Mouse (Mus musculus): ENCODE measurements around the gene Tnfaip3. TPM values are rescaled to one million over a fixed set of nuclear protein-coding genes. Genes with fewer than 3 reads are reported as not detected.

Gene Tnfaip3
- polyA plus RNA-seq, 1 experiment: 2.8 TPM

DNA sequence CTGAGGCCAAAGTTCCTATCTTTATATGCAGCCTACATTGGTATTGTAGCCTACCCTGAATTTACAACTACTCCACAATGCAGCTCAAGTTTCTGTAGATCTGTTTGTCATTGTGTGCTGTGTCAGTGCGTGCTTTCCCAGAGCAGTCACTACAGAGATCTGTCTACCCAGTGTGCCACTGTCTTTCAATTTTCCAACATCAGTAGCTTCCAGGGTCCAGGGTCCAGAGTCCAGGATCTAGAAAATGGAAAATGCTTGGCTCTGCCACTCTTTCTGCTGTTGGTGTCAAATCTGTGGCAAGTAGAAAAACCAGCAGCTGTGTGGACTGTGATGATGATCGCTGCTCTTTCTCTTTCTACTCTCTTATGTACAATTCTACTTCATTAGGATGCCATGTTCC lies 24.7 kb upstream of the Tnfaip3 start:
- DNase-seq (ENCODE audit: low read depth): no peak
- no peak for TF ChIP-seq CTCF (IDR thresholded peaks at IDR 0.05; ENCODE audit: borderline replicate concordance, extremely low read depth, insufficient read depth, insufficient read length)
- TF ChIP-seq POLR2A (IDR thresholded peaks at IDR 0.05; ENCODE audit: borderline replicate concordance, extremely low read depth, insufficient read depth, insufficient read length, poor library complexity, severe bottlenecking): no peak

DNA sequence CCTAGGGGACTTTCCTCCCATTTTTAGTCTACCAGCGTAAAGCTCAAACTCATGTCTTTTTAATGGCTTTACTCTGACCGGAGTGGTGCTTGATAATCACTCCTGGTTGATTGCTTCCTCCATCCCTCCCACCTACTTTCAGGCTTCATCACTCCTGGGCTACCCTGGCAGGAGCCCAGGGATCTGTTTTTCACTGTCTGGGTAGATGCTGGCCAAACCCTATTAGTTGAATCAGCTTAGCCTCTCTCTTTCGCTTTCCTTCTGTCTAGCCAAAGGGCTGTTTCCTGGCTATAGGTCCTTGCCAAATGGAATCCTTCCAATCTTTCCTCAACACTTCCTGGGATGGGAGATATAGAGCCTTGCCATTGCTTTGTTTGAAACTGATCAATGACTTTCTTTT lies 19.3 kb upstream of the Tnfaip3 start:
- TF ChIP-seq POLR2A (IDR thresholded peaks at IDR 0.05; ENCODE audit: borderline replicate concordance, extremely low read depth, insufficient read depth, insufficient read length, poor library complexity, severe bottlenecking): no peak
- no peak for TF ChIP-seq CTCF (IDR thresholded peaks at IDR 0.05; ENCODE audit: borderline replicate concordance, extremely low read depth, insufficient read depth, insufficient read length)
- peak; percentile 71 for DNase-seq (ENCODE audit: low read depth)

DNA sequence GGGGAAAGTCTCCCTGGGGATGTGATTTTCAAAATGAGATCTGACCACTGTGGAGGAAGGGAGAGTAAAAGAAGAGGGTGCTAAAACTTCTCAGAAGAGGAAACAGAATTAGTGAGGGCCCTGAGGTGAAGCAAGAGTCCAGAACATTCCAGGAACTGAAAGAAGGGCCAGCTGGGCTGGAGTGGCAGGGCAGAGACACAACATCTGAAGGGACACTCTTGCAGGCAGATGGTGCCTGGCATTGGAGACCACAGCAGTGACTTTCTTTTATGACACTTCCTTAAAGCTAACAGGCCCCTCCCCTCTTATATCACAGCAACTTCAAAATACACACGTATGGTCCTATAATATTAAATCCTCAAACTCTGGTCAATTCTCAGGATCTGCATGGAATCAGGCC lies 18.2 kb upstream of the Tnfaip3 start:
- no peak for DNase-seq (ENCODE audit: low read depth)
- TF ChIP-seq POLR2A (IDR thresholded peaks at IDR 0.05; ENCODE audit: borderline replicate concordance, extremely low read depth, insufficient read depth, insufficient read length, poor library complexity, severe bottlenecking): no peak
- no peak for TF ChIP-seq CTCF (IDR thresholded peaks at IDR 0.05; ENCODE audit: borderline replicate concordance, extremely low read depth, insufficient read depth, insufficient read length)

DNA sequence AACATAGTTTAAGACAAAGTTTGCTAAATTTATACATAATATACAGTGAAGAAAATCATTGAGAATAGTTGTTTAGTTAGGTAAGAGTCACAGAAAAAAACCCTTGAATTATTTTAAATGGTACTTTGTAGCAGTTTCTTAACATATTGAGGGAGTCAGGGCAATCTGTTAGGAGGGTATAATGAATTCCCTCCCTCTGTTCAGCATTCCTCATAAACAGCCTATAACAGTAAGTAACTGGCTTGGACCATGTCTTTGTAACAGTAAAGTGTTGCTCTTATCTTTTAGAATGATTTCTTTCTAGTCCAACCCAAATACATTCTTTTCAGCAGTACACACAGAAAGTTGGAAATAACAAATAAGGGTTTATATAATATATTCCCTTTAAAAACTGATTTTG lies 16.4 kb upstream of the Tnfaip3 start:
- TF ChIP-seq POLR2A (IDR thresholded peaks at IDR 0.05; ENCODE audit: borderline replicate concordance, extremely low read depth, insufficient read depth, insufficient read length, poor library complexity, severe bottlenecking) (no peak), CTCF (IDR thresholded peaks at IDR 0.05; ENCODE audit: borderline replicate concordance, extremely low read depth, insufficient read depth, insufficient read length) (no peak)
- DNase-seq (ENCODE audit: low read depth): peak; percentile 31

DNA sequence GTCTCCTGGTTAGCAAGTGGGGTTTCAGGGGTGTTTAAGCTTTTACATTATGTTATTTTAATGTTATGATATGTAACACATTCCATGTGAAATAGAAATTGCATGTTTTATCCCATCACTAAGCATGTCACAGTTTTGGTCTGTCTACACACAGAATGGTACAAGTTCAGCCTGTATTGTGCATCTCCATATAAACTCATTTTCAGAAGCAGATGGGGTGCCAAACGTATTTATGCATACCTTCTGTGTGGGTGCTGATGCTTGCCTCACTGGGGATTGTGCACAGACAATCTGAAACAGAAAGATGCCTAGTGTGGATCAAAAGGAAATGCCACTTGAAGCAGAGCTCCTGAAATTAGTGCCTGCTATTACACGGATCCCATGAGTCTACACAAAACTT lies 15.2 kb upstream of the Tnfaip3 start:
- DNase-seq (ENCODE audit: low read depth): peak; percentile 44
- TF ChIP-seq CTCF (IDR thresholded peaks at IDR 0.05; ENCODE audit: borderline replicate concordance, extremely low read depth, insufficient read depth, insufficient read length): no peak
- no peak for TF ChIP-seq POLR2A (IDR thresholded peaks at IDR 0.05; ENCODE audit: borderline replicate concordance, extremely low read depth, insufficient read depth, insufficient read length, poor library complexity, severe bottlenecking)

DNA sequence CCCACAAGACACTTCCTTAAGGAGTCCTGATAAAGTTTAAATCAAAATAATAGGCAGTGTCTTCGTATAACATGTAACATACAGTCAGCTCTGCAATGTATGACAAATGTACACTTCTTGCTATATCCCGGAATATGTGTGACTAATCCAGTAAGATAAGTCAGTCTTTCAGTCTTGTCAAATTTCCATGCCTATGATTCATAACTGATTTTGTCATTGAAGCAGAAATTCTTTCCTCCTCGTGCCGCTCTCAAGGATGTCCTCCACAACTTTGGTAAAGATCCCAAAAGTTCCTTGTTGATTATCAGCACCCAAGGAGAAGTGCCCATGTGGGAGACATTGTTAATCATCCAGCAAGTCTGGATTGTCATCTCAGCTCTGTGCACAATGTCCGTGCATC lies 11.3 kb upstream of the Tnfaip3 start:
- DNase-seq (ENCODE audit: low read depth): no peak
- no peak for TF ChIP-seq POLR2A (IDR thresholded peaks at IDR 0.05; ENCODE audit: borderline replicate concordance, extremely low read depth, insufficient read depth, insufficient read length, poor library complexity, severe bottlenecking)
- TF ChIP-seq CTCF (IDR thresholded peaks at IDR 0.05; ENCODE audit: borderline replicate concordance, extremely low read depth, insufficient read depth, insufficient read length): no peak

DNA sequence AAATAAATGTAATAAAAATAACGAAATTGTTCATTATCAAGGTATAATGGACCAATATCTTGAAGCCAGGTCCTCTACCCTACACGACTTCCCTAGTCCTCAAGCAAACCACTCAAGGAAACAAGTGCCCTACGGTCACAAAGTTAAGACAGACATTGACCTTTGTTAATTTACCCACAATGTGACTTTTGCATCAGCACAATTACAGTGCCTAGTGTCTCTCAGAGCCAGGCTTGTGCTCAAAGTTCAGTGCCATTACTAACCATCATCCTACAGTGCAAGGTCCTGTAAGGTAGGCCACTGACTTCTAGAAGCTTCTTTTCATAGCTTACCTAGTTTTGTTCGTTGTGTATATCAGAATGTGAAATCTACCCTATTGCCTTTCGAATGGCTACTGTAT lies 8.9 kb upstream of the Tnfaip3 start:
- no peak for DNase-seq (ENCODE audit: low read depth)
- TF ChIP-seq POLR2A (IDR thresholded peaks at IDR 0.05; ENCODE audit: borderline replicate concordance, extremely low read depth, insufficient read depth, insufficient read length, poor library complexity, severe bottlenecking): no peak
- TF ChIP-seq CTCF (IDR thresholded peaks at IDR 0.05; ENCODE audit: borderline replicate concordance, extremely low read depth, insufficient read depth, insufficient read length): no peak

DNA sequence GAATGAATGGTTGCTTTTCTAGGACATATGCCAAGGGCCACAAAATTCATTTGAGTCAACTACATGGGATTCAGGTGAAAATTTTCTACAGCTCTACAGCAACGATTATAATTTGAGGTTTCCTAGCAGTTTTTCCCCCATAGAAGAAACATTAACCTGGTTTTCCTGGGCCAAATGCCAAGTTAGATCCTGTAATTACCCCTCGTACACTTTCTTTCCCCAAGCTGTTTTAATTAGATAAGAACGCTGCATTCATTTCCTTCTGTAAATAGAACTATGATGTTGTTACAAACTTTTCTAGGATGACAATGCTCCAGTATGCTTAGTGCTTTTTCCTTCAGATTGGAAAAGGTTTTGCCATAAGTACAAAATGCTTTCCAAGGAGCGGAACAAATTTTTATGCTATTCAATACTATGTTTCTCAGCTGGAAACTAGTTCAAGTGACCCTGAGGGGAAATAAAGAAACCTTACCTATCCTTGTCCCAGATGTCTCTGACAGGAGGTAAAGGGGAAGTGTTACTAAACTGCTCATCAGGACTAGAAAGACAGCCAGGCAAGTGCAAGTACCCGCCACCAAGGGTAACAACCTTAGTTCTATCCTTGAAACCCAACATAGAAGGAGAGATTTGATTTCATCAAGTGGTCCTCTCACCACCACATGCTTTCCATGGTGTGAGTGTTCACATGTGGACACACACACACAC lies 8.3 kb upstream of the Tnfaip3 start:
- no peak for DNase-seq (ENCODE audit: low read depth)
- TF ChIP-seq POLR2A (IDR thresholded peaks at IDR 0.05; ENCODE audit: borderline replicate concordance, extremely low read depth, insufficient read depth, insufficient read length, poor library complexity, severe bottlenecking) (no peak), CTCF (IDR thresholded peaks at IDR 0.05; ENCODE audit: borderline replicate concordance, extremely low read depth, insufficient read depth, insufficient read length) (no peak)

DNA sequence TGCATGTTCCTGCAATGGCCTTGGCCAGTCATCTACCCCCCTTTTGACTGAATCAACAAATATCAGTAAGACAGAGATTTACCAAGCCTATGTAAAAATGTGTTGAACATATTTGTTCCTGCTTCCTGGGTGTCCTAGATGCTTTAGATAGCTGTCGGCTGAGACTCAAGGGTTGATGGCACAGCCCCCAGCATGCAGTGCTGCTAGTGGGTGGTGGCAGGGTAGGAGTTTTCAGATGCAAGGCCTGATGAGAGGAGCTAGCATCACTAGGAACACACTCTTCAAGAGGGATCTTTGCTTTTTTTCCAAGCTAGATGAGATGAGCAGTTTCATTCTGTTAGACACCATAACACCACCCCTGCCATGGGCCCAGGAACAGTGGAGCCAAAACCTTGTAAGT lies 6.8 kb upstream of the Tnfaip3 start:
- TF ChIP-seq CTCF (IDR thresholded peaks at IDR 0.05; ENCODE audit: borderline replicate concordance, extremely low read depth, insufficient read depth, insufficient read length): no peak
- TF ChIP-seq POLR2A (IDR thresholded peaks at IDR 0.05; ENCODE audit: borderline replicate concordance, extremely low read depth, insufficient read depth, insufficient read length, poor library complexity, severe bottlenecking): no peak
- DNase-seq (ENCODE audit: low read depth): no peak

DNA sequence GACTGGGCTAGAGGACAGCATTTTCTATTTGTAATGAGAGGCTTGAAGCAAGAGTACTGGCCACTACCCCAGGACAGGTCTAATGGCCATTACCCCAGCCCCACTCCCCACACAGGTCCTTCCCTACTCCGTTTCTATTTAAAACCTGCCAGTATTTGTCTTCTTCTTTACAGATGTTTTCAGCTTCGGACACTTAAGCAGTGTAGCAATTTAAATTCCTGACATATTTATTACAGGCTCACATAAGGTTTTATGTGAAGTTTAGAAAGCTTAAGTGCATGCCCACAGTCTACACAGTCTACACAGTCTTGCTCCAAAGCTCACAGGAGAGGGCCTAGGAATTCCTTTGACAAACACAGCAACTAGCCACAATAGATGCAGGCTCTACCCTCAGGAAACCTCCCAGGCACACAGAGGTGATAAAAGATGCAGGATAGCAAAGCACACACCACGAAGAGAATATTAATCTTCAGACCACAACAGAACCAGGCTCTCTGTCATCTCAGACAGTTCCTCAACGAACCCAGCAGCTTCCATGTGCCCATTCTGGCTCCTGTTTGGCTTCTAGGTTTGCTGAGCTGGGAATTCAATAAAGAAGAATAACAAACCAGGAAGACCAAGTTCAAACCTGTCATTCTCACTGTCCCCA lies 1.5 kb upstream of the Tnfaip3 start:
- no peak for DNase-seq (ENCODE audit: low read depth)
- TF ChIP-seq CTCF (IDR thresholded peaks at IDR 0.05; ENCODE audit: borderline replicate concordance, extremely low read depth, insufficient read depth, insufficient read length) (no peak), POLR2A (IDR thresholded peaks at IDR 0.05; ENCODE audit: borderline replicate concordance, extremely low read depth, insufficient read depth, insufficient read length, poor library complexity, severe bottlenecking) (no peak)

DNA sequence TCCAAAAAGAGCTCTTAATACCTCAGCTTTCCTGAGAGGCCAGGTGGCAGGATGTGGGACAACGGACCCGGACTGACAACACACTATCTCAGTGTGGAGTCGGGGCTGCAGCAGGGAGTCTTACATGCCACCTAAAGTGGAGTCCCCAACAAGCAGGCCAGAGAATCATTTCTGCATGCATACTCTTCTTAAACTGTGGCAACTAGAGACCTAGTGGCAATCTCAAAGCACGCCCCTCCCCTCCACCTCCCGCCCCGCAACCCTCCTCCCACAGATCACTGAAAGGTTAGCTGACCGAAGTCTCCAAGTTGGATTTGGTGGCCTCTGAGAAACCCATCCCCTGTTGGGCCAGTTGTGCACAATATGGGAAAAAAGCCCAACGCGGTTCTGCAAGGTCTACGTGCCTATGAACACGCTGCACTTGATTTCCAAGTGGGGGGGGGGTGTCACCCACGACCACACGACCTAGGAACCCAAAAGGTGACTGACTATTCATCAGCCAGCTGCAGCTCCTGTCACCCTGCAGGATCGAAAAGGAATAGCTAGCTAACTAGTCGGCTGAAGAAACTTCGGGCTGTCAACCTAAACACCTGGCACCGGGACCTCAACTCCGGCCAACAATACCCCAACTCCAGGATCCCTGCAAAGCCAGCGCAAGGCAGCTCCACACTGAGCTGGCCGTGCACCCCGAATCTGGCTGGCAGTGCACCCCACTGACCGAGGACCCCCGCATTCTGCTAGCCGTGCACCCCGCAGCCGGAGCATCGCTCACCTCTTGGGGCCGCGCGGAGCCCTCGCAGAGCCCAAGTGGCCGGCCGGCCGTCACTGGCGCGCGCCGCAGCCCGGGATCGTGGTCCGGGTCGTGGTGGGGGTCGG lies 838 bp downstream of the Tnfaip3 start:
- peak; percentile 58 for DNase-seq (ENCODE audit: low read depth)
- no peak for TF ChIP-seq POLR2A (IDR thresholded peaks at IDR 0.05; ENCODE audit: borderline replicate concordance, extremely low read depth, insufficient read depth, insufficient read length, poor library complexity, severe bottlenecking)
- peak; percentile 21; the same call in 1 of the 2 replicates for TF ChIP-seq CTCF (IDR thresholded peaks at IDR 0.05; ENCODE audit: borderline replicate concordance, extremely low read depth, insufficient read depth, insufficient read length)

All from brain, embryonic 14.5 days (tissue).